Mouse (Mus musculus) liver, embryonic 16.5 days (tissue): Measurements from ENCODE around the gene Lbh. TPM values are rescaled to one million over a fixed set of nuclear protein-coding genes. Genes with fewer than 3 reads are reported as not detected.

Source experiments
- ATAC-seq: fragments of 200-750 bp; cut with Nextera tagmentation; 2 replicates; pipeline ENCODE4 v1.8.0; 2017; ENCODE audit warnings: low read depth, mild to moderate bottlenecking, moderate number of reproducible peaks, moderate library complexity
- H3K27ac ChIP-seq: fragments of 300-500 bp; sonication (generic); 2 replicates; pipeline ENCODE4 v1.5.1; 2014; ENCODE audit warnings: mild to moderate bottlenecking, low read length
- H3K27me3 ChIP-seq: fragments of 300-500 bp; sonication (generic); 2 replicates; pipeline ENCODE4 v1.6.1; 2014; ENCODE audit warnings: low read depth, low read length, mixed read lengths; ENCODE audit not compliant: control insufficient read depth, insufficient read depth
- H3K36me3 ChIP-seq: fragments of 300-500 bp; sonication (generic); 2 replicates; pipeline ENCODE4 v1.6.1; 2014; ENCODE audit warnings: mild to moderate bottlenecking; ENCODE audit not compliant: control insufficient read depth, insufficient read depth
- H3K4me1 ChIP-seq: fragments of 300-500 bp; sonication (generic); 2 replicates; pipeline ENCODE4 v1.6.1; 2014; ENCODE audit warnings: low read depth, low read length, mixed read lengths; ENCODE audit not compliant: control insufficient read depth
- H3K4me2 ChIP-seq: fragments of 300-500 bp; sonication (generic); 2 replicates; pipeline ENCODE4 v1.6.1; 2014; ENCODE audit warnings: low read depth, low read length, mixed read lengths
- H3K4me3 ChIP-seq: fragments of 300-500 bp; sonication (generic); 2 replicates; pipeline ENCODE4 v1.5.1; 2014; ENCODE audit warnings: low read depth, mild to moderate bottlenecking, low read length
- H3K9ac ChIP-seq: fragments of 300-500 bp; sonication (generic); 2 replicates; pipeline ENCODE4 v1.6.1; 2014; ENCODE audit warnings: low read depth, low read length
- H3K9me3 ChIP-seq: fragments of 300-500 bp; sonication (generic); replicated peaks from 2 replicates; pipeline ENCODE4 v1.6.1; 2016; ENCODE audit warnings: low read length; ENCODE audit not compliant: control insufficient read depth
- WGBS: fragments of 180-500 bp; shearing (Covaris S2); extraction: QIAGEN DNeasy Blood & Tissue Kit; methylation state at CpG from one replicate; pipeline ENCODE4 v1.1.7; 2014; ENCODE audit not compliant: insufficient replicate concordance; 5-methylcytosine and 5-hydroxymethylcytosine counted together
- polyA plus RNA-seq: library from polyadenylated mRNA; unstranded; fragments of >200 nt; fragmentation: Nextera tagmentation; extraction: Ambion mirVana; gene quantifications from 2 replicates; pipeline ENCODE4 v1.2.1, GENCODE M21; 2015

Gene Lbh
- polyA plus RNA-seq: 0.78 and 0.80 TPM in 2 replicates

DNA sequence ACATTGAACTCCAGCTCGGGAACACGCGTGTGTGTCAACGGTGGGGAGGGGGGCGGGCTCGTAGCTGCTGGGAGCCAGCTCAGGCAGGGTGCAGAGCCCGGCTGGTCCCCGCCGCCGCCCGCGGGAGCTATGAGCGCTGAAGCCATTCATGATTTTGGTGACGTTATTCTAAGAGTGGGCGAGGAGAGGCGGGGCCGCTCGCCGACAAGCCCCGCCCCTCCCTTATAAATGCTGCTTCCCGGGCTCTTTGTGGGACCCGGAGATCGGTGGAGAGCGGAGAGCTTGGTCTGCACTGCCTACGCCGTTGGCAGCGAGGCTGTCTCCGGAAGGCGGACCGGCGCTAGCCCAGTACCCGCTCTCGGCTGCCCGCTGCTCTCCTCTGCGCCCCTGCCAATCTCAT lies at the start of gene Lbh:
Lbh (plus strand) TSS at position 253 of the 400 bp plus-strand sequence.
- peak within 1 kb of the TSS; percentile 72 for H3K4me2 ChIP-seq
- peak; percentile 75 for ATAC-seq
- H3K9ac ChIP-seq: peak within 1 kb of the TSS; percentile 62
- H3K27me3 ChIP-seq: peaks cover 36% of the 10 kb centered on the region
- H3K9me3 ChIP-seq: no peaks in the 10 kb centered on the region
- H3K36me3 ChIP-seq: no peaks in the 10 kb centered on the region
- peak within 1 kb of the TSS; percentile 51 for H3K27ac ChIP-seq
- under 1% methylated on average over 35 of the region's 35 CpGs for WGBS
- H3K4me3 ChIP-seq: peak within 1 kb of the TSS; percentile 61
- H3K4me1 ChIP-seq: no peaks in the 10 kb centered on the region; the same call in 1 of the 2 replicates

DNA sequence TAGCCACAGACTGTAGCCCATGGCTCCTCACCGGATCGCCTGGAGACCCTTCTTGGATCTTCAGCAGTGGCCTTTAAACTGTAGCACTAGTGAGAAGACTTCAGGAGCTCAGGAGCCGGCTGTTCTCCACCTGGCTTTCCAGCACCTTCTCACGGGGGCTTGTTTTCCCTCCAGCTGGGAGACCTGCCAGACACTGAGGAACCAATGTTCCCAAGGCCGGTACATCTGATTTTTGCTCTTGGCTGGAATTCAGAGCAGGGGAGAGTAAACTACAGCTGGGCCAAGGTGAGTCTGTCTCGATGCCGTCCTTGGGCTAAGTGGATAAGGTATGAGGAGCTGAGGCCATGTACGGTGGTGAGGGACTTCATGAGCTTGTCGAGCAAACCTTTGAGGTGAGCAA lies 39.1 kb upstream of the Lbh start:
- no peaks in the 10 kb centered on the region for H3K36me3 ChIP-seq
- H3K9me3 ChIP-seq: no peaks in the 10 kb centered on the region
- no peaks in the 10 kb centered on the region for H3K27me3 ChIP-seq
- no peak overlapping the region for H3K9ac ChIP-seq
- no peaks in the 10 kb centered on the region for H3K4me1 ChIP-seq
- no peak overlapping the region for H3K4me3 ChIP-seq
- H3K27ac ChIP-seq: no peak overlapping the region
- 68% methylated on average over 9 of the region's 9 CpGs for WGBS
- no peak for ATAC-seq
- H3K4me2 ChIP-seq: no peak overlapping the region

DNA sequence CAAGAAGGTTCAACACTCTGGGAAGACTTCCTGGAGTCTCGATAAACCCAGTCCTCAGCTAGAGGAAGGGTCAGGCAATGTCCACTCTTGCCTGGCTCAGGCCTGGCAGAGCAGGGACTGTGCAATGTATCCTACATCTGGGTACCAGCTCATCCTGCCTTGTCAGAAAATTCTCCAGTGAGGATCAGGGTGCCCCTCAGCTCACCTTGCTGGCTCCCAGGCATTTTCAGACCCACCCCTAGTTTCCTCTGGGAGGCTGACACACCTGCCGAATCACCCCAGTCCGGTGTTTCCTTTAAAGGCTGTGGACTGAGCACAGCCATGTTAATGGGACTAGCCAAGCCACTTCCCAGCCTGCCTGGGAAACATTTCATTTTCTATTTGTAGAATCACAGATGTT lies 37.9 kb upstream of the Lbh start:
- Histone ChIP-seq H3K4me3 (no peak overlapping the region), H3K9ac (no peak overlapping the region), H3K9me3 (no peaks in the 10 kb centered on the region), H3K4me2 (no peak overlapping the region), H3K4me1 (no peaks in the 10 kb centered on the region), H3K36me3 (no peaks in the 10 kb centered on the region), H3K27me3 (no peaks in the 10 kb centered on the region), H3K27ac (no peak overlapping the region)
- 50% methylated on average over 3 of the region's 3 CpGs for WGBS
- ATAC-seq: no peak

DNA sequence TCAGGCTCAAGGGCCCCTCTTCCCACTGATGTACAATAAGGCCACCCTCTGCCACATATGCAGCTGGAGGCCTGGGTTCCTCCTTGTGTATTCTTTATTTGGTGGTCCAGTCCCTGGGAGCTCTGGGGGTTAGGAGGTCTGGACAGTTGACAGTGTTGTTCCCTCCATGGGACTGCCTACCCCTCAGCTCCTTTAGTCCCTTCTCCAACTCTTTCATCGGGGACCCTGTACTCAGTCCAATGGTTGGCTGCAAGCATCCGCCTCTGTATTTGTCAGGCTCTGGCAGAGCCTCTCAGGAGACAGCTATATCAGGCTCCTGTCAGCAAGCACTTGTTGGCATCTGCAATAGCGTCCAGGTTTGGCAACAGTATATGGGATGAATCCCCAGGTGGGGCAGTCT lies 37.1 kb upstream of the Lbh start:
- 45% methylated on average over 3 of the region's 3 CpGs for WGBS
- H3K4me1 ChIP-seq: no peaks in the 10 kb centered on the region
- H3K36me3 ChIP-seq: no peaks in the 10 kb centered on the region
- no peaks in the 10 kb centered on the region for H3K9me3 ChIP-seq
- H3K4me3 ChIP-seq: no peak overlapping the region
- ATAC-seq: no peak
- no peak overlapping the region for H3K27ac ChIP-seq
- no peak overlapping the region for H3K9ac ChIP-seq
- H3K27me3 ChIP-seq: no peaks in the 10 kb centered on the region
- no peak overlapping the region for H3K4me2 ChIP-seq

DNA sequence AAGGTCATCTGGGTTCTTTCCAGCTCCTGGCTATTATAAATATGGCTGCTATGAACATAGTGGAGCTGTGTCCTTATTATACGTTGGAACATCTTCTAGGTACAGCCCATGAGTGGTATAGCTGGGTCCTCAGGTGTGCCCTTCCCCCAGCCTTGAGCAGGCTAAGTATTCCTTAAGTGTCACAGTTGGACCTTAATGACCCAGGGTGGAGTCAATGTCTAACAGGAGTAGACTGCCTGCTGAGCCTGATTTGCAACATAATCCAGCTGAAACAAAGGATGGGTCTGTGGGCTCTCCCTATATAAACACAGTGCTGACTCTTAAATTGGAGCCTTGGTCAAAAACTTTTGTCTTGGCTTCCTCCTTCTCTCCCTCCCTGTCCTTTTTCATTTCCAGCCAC lies 36.3 kb upstream of the Lbh start:
- no peak overlapping the region for H3K4me3 ChIP-seq
- no peak overlapping the region for H3K9ac ChIP-seq
- no peaks in the 10 kb centered on the region for H3K36me3 ChIP-seq
- H3K9me3 ChIP-seq: no peaks in the 10 kb centered on the region
- no peak for ATAC-seq
- H3K4me2 ChIP-seq: no peak overlapping the region
- no peaks in the 10 kb centered on the region for H3K4me1 ChIP-seq
- no peak overlapping the region for H3K27ac ChIP-seq
- H3K27me3 ChIP-seq: no peaks in the 10 kb centered on the region
- WGBS: 39% methylated on average over 1 of the region's 1 CpGs

DNA sequence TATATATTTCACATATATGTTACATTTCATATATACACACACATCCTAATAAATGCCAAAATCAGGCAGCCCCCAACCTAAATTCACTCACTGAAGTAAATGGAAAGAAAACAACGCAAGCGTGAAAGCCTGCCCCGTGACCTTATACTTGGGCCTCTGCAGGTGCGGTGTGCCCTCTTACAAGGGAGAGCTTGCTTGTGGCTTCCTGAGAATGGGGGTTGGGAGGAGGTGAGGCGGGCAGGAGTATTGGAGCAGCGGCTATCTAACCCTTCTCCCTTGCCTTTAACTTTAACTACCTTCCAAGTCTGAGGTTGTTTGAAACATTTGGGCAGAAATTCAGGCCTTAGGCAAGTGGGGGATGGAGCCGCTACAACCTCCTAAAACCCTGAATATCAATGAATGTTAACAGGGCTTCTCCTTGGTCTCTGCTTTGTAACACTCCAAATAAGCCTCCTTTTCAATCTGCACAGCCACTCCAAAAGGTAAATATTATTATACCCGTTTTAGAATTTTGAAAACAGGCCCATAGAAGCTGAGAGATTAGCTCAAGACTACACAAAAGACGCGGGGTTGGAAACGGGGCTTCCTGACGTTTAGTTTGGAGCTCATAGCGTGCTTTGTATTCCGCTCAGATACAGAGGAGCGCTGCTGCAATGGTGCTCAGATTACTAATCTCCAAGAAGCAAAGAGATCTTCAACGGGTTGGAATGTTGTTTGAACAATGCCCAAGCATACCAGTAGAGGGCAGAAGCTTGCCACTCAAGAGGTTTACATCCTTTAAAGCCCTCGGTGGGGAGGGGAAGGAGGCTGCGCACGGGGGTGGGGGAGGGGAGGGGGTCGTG lies 28.3 kb upstream of the Lbh start:
- no peak overlapping the region for H3K27ac ChIP-seq
- no peak overlapping the region for H3K4me2 ChIP-seq
- H3K4me3 ChIP-seq: no peak overlapping the region
- H3K36me3 ChIP-seq: no peaks in the 10 kb centered on the region
- H3K9ac ChIP-seq: no peak overlapping the region
- ATAC-seq: no peak
- WGBS: 24% methylated on average over 20 of the region's 20 CpGs
- no peaks in the 10 kb centered on the region for H3K27me3 ChIP-seq
- H3K4me1 ChIP-seq: no peaks in the 10 kb centered on the region
- H3K9me3 ChIP-seq: no peaks in the 10 kb centered on the region

DNA sequence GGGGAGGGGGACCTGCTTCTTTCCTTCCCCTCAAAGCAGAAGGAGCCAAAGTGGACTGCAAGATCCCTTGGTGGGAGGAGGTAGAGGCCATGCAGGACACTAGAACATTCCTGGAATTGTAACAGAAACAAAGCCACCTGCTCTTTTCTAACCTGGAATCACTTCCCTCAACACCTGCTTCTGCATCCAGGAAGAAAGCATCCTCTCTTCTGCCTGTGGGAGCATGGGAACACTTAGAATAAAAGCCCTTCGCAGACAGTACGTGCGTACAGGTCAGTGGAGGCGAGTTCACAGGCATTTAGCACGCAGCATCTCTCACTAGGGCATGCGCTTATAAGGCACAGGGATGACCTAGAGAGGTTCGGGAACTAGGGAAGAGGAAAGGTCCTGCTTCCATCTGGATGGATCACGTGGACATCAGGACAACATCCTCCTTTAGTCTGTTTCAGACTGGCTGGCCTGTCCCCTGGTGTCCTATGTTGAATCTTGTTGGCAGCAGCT lies 27.7 kb upstream of the Lbh start:
- H3K4me1 ChIP-seq: no peaks in the 10 kb centered on the region
- WGBS: 55% methylated on average over 8 of the region's 8 CpGs
- ATAC-seq: no peak

DNA sequence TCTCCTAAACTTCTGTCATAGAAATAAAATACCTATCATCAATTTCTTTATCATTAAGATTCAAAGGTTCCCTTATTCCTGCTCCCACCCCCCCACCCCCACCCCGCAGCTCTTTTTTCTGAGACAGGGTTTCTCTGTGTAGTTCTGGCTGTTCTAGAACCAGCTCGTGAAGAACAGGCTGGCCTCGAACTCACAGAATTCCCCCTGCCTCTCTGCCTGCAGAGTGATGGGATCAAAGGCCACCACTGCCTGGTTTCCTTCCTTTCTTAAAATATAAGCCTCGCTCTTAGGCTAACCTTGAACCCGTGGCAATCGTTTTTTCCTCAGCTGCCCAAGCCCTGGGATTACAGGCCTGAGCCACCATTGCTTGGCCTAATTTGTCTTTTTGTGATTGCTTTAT lies 26.5 kb upstream of the Lbh start:
- Histone ChIP-seq H3K27ac (no peak overlapping the region), H3K9me3 (no peaks in the 10 kb centered on the region), H3K36me3 (no peaks in the 10 kb centered on the region), H3K4me1 (no peaks in the 10 kb centered on the region), H3K4me3 (no peak overlapping the region), H3K9ac (no peak overlapping the region), H3K4me2 (no peak overlapping the region), H3K27me3 (no peaks in the 10 kb centered on the region)
- ATAC-seq: no peak
- WGBS: 61% methylated on average over 6 of the region's 6 CpGs

More for the DNA sequence above, 27.7 kb upstream of the Lbh start:
- Histone ChIP-seq H3K27me3 (no peaks in the 10 kb centered on the region), H3K4me2 (no peak overlapping the region), H3K36me3 (no peaks in the 10 kb centered on the region), H3K9ac (no peak overlapping the region), H3K27ac (no peak overlapping the region), H3K9me3 (no peaks in the 10 kb centered on the region), H3K4me3 (no peak overlapping the region)

DNA sequence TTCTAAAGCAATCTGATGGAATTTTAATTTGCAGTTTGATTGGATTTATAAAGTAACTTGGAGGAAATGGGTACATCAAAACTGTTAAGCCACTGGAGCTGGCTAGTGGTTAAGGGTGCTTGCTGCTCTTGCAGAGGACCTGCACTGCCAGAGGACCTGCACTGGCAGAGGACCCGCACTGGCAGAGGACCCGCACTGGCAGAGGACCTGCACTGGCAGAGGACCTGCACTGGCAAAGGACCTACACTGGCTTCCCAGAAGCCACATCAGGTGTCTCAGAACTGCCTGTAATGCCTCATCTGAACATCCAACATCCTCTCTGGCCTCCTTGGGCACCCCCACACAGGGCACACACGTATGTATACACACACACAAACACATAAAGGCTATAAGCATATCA lies 22.6 kb upstream of the Lbh start:
- no peak for ATAC-seq
- Histone ChIP-seq H3K27me3 (no peaks in the 10 kb centered on the region), H3K4me2 (no peak overlapping the region), H3K9me3 (no peaks in the 10 kb centered on the region), H3K27ac (no peak overlapping the region), H3K4me3 (no peak overlapping the region), H3K4me1 (no peaks in the 10 kb centered on the region), H3K9ac (no peak overlapping the region), H3K36me3 (no peaks in the 10 kb centered on the region)
- WGBS: 71% methylated on average over 3 of the region's 3 CpGs
